Mouse (Mus musculus): ENCODE data around the gene Ugt8a.

GRCm38 (mm10) chr3:125861601-125862000 is 76.8 kb downstream of the Ugt8a start:
- no peak for TF ChIP-seq GATA1 (IDR thresholded peaks at IDR 0.05; ENCODE audit: borderline replicate concordance, low read length)
- TF ChIP-seq FLI1 (IDR thresholded peaks at IDR 0.05; ENCODE audit: low read length) = no peak
